Mouse (Mus musculus) naive thymus-derived CD4-positive, alpha-beta T cell, adult 2 months (primary cell): ENCODE data around the gene Carmil1.

ENCODE experiments used
- DNase-seq: peaks from one replicate; pipeline ENCODE4 v3.0.0-alpha.2; 2011; ENCODE audit warnings: low read depth

Gene Carmil1

GRCm38 (mm10) chr13:24154281-24155061, 126.1 kb downstream of the Carmil1 start:
- no peak for DNase-seq

DNA sequence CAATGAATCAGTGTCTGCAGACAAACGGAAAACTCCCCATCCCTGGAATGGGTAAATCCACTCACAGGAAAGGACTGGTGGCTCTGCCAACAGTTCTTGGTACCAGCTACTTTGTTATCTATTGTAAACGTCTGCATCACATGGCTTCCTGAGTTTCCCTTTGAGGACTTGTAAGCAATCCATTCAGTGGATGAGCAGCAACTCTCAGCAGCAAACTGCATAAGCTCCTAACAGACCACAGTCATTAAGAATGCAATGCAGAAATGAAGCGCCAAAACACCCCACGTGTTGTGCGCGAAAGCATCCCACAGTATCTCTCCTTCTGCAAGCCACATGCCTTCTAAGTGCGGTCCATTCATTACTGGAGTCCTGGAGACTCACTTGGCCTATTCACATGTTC, 128.0 kb downstream of the Carmil1 start:
- no peak for DNase-seq

DNA sequence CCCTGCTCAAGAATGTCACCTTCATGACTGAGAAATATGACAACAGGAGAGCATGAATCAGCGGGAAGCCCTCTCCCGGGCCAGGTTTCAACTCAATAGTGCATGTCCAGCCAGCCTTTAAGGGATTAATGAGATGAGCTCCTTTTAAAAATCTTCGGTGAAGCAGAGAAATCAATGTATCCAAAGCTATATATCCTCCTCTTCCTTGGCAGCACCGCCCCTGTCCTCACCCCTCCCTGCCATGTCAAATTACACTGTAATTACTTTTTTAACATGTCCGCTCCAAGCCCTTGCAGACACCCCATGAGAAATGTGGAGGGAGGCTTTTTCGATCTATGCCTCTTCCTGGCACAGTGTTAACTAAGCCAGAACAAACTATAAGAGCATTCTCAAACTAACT, 129.3 kb downstream of the Carmil1 start:
- no peak for DNase-seq

DNA sequence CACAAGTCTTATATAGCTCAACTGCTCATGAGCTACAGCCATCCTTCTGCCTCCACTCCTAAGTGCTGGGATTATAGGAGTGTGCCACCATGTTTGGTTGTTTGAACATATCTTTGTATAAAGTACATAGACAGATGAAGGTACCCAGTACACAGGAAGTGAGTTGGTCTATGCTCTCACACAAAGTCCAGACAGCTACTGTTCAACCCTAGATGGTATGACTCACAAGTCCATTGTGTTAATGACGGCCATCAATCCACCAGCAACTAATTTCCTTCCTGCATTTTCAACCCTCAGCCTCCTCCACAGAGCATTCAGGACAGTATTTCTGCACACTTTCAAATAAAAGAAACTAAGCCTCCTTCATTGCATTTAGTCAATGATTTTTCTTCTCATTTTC, 132.0 kb downstream of the Carmil1 start:
- DNase-seq = no peak

- DNase-seq = no peak
Measured at GRCm38 (mm10) chr13:24147006-24147405, 133.6 kb downstream of the Carmil1 start.

- DNase-seq = no peak
Measured at GRCm38 (mm10) chr13:24146541-24146940, 134.1 kb downstream of the Carmil1 start.

GRCm38 (mm10) chr13:24144858-24145257, 135.7 kb downstream of the Carmil1 start:
- no peak for DNase-seq

DNA sequence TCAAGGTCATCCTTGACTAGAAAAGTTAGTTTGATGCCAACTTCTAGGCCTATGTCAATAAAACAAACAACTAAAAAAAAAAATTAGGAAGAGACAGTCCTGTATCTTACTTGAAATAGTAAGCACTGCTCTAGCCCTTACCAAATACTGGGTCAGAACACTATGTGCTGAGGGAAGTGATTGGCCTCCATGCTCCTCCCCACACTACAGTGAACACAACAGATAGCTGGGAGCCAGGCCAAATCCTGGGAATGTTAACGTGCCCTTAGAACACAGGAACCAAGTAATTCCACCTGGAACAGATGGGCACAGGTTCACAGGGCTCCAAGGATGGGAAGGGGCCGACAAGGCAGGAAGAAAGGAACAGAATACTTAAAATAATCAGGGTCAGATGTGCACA, 136.5 kb downstream of the Carmil1 start:
- DNase-seq = no peak

GRCm38 (mm10) chr13:24136836-24137235, 143.8 kb downstream of the Carmil1 start:
- no peak for DNase-seq

GRCm38 (mm10) chr13:24135282-24136230, 145.0 kb downstream of the Carmil1 start:
- no peak for DNase-seq

DNA sequence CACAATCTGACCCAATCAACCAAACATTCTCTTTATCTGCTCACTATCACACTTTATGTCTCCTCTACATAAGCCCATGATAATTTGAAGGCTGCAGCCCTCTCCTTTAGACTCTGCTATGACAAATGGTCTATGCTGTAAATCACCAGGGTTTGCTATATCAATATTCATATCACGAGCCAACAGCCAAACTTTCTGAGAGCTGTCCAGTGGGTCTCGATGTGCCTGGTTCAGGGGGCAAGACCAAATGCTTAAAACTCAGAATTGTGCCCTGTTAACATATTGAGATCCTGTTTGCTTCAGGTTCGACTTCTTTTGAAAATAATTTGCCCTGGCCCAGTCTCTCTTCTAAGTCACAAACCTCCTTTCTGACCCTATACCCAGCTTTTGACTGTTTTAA, 147.7 kb downstream of the Carmil1 start:
- no peak for DNase-seq

DNA sequence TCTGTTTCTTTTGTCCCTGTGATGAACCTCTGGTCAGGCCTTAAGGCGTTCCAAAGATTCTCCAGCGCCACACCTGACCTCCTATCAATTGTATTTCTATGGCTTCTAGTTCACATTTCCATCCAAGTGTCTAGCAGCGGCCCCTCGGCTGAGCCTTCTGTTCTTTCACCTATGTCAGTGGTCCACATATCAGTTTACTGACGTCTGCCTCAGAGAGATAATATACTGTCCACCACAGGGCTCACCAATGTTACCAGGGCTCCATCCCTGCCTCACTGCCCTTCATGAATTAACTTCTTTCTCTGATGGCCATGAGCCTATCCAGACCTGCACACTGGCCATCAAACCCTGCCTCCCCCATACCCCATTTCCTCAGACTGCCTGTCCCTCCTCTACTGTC, 149.3 kb downstream of the Carmil1 start:
- no peak for DNase-seq

- DNase-seq = no peak
Measured at GRCm38 (mm10) chr13:24130741-24131140, 149.9 kb downstream of the Carmil1 start.

DNA sequence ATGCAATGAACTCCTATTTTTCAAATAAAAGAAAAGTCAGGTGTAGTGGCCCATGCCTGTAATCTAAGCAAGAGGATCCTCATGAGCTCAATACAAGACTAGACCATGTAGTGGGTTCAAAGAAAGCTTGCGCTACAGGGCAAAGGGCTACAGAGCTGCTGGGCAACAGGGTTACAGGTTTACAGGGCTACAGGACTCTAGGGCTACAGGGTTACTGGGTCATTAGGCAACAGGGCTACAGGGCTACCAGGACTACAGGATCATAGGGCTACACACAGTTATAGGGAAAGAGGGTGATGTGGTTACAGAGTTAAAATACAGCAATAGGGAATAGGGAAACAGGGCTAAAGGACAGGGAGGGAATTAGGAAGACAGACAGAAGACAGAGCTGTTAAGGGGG, 151.9 kb downstream of the Carmil1 start:
- no peak for DNase-seq

- no peak for DNase-seq
Measured at GRCm38 (mm10) chr13:24125865-24126264, 154.7 kb downstream of the Carmil1 start.

- DNase-seq = no peak
Measured at GRCm38 (mm10) chr13:24117181-24117812, 163.3 kb downstream of the Carmil1 start.

DNA sequence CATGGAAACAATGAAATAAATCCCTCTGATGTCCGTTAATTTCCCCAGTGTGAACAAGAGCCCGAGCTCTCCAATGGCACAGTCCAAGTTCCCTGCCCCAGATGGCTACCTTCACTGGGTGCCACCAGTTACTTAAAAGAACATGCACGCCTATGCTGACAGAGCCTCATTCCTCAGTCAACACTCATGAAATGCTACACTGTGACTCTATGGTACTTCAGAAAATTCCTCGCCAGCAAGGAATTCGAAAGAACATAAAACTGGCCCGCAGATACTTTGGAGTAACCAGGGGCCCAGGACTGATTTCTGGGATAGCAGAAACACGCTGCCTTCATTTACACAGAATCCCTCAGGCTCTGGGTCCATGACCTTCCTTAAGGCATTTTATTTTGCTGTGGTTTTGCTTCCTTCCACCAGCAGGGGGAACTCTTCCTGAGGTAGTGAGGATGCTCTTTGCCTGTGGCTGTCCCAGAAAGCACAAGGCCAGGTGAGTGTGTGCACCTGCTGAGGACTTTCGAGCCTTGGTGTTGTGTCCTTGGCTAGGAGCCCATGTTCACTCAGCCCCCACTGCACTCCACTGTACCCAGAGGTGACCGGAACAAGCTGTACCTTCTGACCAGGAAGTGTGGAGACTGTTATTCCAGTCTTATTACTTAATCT, 167.8 kb downstream of the Carmil1 start:
- peak; percentile 31 for DNase-seq

DNA sequence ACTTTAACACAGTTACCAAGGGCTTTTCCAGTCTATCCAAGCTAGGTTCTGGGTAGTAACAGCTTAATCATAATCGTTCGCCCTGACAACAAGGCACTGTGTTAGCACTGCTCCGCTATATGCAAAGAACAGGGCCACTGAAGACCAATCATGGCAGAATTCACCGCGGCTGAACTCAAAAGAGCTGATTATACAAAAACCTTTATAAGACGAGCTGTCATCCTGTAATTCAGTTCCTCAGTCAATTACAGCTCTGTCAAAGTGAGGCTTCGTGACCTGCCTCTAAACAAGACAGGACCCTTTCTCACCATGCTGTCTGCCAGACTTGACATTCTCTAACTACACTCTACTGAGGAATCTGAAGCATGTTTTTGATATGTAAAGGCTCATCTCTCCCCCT, 170.3 kb downstream of the Carmil1 start:
- DNase-seq = no peak

DNA sequence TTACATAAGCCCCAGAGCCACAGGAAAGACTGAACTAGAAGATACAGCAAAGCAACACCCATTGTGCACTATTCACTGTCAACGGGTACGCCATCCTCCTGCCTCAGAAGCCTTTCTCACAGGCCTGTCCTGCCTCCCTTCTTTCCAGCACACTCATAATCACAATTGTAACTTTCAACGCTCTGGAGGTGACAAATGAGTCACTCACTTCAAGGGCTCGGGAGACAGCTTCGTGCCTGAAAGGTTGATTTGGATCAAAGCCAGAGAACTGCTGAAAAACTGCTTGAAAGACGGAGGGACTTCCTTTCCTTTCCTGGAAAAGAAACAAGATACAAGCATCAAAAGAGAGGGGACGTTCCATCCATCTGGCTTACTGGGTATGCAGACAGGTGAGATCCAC, 172.3 kb downstream of the Carmil1 start:
- no peak for DNase-seq

DNA sequence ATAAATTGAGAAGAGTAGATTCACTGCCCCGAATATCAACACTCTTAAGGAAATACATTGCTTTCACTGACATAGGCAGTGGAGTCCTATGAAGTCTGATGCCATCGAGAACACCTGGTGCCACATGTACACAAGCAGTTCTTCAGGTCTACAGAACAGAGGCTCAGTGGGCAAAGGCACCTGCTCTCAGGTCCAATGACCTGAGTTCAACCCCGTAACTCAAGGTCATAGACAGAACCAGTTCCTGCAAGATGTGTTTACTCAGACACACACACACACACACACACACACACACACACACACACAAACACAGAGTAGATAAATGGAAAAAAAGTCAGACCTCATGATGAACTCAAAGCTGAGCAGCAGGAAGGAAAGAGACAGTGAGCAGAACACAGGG, 173.5 kb downstream of the Carmil1 start:
- no peak for DNase-seq

DNA sequence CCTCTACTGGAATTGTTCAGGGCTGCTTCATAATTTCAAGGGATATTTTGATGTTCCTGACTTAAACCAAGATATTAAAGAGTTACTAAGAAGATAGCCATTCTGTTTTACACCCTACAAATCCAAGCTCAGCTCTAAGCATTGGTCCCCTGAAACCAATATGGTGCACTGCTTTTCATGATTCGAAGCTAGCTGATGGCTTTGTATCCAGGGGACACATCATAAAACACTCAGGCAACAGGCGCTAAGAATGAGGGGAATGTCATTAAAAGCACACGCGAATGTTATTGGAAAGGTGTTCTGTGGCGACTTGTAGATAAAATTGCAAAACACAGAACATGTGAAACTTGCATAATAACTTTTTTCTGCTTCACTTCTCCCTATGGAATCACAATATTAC, 174.8 kb downstream of the Carmil1 start:
- no peak for DNase-seq

- no peak for DNase-seq
Measured at GRCm38 (mm10) chr13:24105340-24105669, 175.3 kb downstream of the Carmil1 start.
